Mouse (Mus musculus): Measurements from ENCODE around the gene Gm1604a. TPM values are rescaled to one million over a fixed set of nuclear protein-coding genes. Genes with fewer than 3 reads are reported as not detected.
A peak's percentile ranks its signal among the peaks of the same experiment; 100 is the strongest.
"Not testable (repeated sequence)": the region's sequence is repeated elsewhere in the genome, so short reads cannot be mapped to it uniquely, and the experiment has no call there.

Gene Gm1604a
- polyA plus RNA-seq, 1 experiment from 2014 or later: not detected

DNA sequence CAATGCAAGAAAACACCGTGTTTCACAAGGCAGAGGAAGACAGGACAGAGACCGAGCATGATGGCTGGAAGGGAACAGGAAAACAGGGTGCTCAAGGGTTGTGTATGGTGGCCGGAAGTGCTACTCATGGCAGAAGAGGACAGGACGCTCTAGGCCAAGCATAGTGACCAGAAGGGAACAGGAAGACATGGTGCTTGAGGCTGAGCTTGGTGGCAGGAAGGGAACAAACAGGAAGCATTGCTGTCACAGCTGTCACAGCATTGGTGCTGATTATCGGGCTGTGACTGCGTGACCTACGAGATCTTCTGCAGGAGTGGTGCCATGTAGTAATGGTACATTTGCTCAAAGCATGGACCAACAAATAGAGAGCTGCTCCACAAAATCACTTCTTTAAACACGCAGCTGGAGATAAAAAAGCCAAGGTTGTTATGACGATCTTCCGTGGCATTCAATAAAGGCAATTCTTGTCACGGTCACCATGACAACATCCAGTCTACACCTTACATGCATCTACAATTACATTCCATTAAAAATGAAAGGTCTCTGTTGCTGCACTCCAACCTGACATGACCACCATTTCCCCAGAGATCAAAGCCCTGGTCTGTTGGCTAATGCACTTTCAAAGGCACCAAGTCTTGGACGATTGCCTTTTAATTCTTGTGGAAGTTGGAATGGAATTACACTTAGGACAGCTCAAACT is 60.3 kb downstream of the Gm1604a start:
- ATAC-seq (replicated peaks; ENCODE audit: low FRiP score); H3K4me3 ChIP-seq (ENCODE audit: low read depth, low read length); H3K9ac ChIP-seq (ENCODE audit: low read length); DNase-seq (ENCODE audit: low spot score); H3K27ac ChIP-seq (ENCODE audit: low read depth, low read length); H3K9me3 ChIP-seq (ENCODE audit: control insufficient read depth, low read length); H3K36me3 ChIP-seq (ENCODE audit: control insufficient read depth, insufficient read depth, low read length); H3K4me2 ChIP-seq (ENCODE audit: low read depth, low read length, severe bottlenecking); H3K27me3 ChIP-seq (ENCODE audit: control insufficient read depth, insufficient read depth, low read length); H3K4me1 ChIP-seq (replicated peaks; ENCODE audit: control insufficient read depth, insufficient read depth, low read length): not testable (repeated sequence)
- no CpG with 5 or more reads among the region's 12 CpGs for WGBS

DNA sequence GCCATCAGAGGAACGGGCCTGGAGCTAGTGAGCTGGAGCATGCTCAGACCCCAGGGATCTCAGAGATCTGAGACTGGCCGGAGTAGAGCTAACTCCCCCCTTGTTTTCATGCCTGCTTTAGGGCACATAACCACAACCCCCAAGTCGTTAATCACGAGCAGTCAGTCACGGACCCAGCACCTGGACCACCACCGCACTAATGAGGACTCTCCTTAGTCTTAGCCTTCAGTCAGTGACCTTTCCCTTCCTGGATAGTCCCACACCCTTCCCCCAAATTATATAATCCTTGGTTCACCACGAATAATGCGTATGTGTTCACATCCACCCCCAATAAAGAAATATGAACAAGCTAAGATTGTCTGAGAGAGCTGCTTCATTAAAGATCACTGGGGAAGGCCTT is 61.5 kb downstream of the Gm1604a start:
- DNase-seq (ENCODE audit: low spot score): peak; percentile 33
- not testable (repeated sequence) for H3K27ac ChIP-seq (ENCODE audit: low read depth, low read length); H3K4me3 ChIP-seq (ENCODE audit: low read depth, low read length); ATAC-seq (replicated peaks; ENCODE audit: low FRiP score); H3K9ac ChIP-seq (ENCODE audit: low read length); H3K4me2 ChIP-seq (ENCODE audit: low read depth, low read length, severe bottlenecking); H3K4me1 ChIP-seq (replicated peaks; ENCODE audit: control insufficient read depth, insufficient read depth, low read length); H3K27me3 ChIP-seq (ENCODE audit: control insufficient read depth, insufficient read depth, low read length); H3K36me3 ChIP-seq (ENCODE audit: control insufficient read depth, insufficient read depth, low read length); H3K9me3 ChIP-seq (ENCODE audit: control insufficient read depth, low read length)
- 64% methylated on average over 4 of the region's 8 CpGs for WGBS

DNA sequence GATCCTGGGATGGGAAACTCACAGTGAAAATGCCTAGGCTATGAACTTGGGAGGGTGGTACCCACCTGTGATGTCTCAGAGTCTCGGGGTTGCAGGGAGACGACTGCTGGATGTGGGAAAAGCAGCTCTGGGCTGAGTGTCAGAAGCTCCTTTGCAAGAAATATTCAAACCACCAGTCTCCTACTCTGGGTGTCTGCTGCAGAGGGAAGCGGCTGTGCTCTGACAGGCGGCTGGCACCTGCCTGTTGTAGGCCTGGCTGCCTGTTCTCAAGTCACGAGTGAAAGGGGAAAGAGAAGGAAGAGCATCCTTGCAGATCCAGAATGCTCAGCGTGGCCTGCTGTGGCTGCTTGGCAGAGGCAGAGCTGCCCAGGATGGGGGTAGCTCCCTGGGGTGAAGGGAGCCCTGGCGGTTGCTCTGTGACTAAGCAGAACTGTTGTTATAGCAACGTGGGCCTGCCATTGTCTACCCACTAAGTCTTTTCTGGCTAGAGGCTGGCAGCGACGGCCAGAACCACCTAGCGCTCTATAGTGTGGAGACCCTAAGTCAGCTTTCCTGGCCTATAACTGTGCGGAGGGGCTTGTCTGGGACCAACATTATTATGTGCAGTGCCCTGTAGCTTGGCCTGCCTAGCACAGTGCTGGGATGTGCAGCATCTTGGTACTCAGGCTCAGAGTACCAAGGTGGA is 72.6 kb downstream of the Gm1604a start:
- not testable (repeated sequence) for H3K27ac ChIP-seq (ENCODE audit: low read depth, low read length); H3K4me2 ChIP-seq (ENCODE audit: low read depth, low read length, severe bottlenecking); DNase-seq (ENCODE audit: low spot score); H3K4me3 ChIP-seq (ENCODE audit: low read depth, low read length); H3K4me1 ChIP-seq (replicated peaks; ENCODE audit: control insufficient read depth, insufficient read depth, low read length); H3K9ac ChIP-seq (ENCODE audit: low read length); H3K9me3 ChIP-seq (ENCODE audit: control insufficient read depth, low read length); H3K36me3 ChIP-seq (ENCODE audit: control insufficient read depth, insufficient read depth, low read length); H3K27me3 ChIP-seq (ENCODE audit: control insufficient read depth, insufficient read depth, low read length)
- ATAC-seq (replicated peaks; ENCODE audit: low FRiP score): peak; percentile 66
- no CpG with 5 or more reads among the region's 12 CpGs for WGBS

DNA sequence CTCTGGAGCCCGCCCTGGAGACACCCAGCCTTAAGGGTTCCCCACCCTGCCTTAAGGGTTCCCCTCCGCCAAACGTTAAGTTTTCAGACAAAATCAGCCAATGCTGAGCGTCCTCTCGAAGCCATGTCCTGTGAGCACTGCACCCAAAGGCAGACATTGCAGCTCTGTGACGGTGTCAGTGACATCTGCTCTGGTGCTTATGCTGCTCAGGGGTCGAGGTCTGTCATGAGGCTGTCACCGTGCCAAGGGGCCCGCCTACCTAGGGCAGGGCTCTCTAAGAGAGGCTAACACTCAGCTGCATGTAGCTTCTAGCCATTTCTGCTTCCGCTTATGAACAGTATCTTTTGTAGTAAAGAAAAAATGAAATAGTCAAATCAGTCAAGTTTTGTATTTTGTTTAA is 73.7 kb downstream of the Gm1604a start:
- WGBS: 74% methylated on average over 5 of the region's 10 CpGs
- not testable (repeated sequence) for H3K9me3 ChIP-seq (ENCODE audit: control insufficient read depth, low read length); H3K4me1 ChIP-seq (replicated peaks; ENCODE audit: control insufficient read depth, insufficient read depth, low read length); H3K9ac ChIP-seq (ENCODE audit: low read length); H3K4me2 ChIP-seq (ENCODE audit: low read depth, low read length, severe bottlenecking); H3K27me3 ChIP-seq (ENCODE audit: control insufficient read depth, insufficient read depth, low read length); ATAC-seq (replicated peaks; ENCODE audit: low FRiP score); H3K36me3 ChIP-seq (ENCODE audit: control insufficient read depth, insufficient read depth, low read length); H3K4me3 ChIP-seq (ENCODE audit: low read depth, low read length); H3K27ac ChIP-seq (ENCODE audit: low read depth, low read length); DNase-seq (ENCODE audit: low spot score)

DNA sequence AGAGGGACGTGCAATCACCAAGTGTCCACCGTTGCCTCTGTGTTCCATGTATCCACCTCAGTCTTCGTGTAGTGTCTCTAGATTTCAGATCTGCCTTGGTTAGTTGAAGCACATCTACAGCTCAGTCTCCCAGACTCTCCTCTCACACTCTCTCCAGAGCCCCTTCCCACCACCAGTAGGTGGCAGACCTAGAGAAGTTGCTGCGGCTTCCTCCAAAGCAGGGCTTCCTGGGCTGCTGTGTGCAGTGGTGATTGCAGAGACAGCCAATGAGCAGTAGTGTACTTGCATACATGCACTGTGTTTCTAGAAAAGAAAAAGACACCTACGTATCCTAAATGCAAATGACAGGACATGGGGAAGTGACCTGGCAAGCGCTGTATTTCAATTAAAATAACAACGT is 77.6 kb downstream of the Gm1604a start:
- H3K27ac ChIP-seq (ENCODE audit: low read depth, low read length); H3K4me3 ChIP-seq (ENCODE audit: low read depth, low read length); H3K4me1 ChIP-seq (replicated peaks; ENCODE audit: control insufficient read depth, insufficient read depth, low read length); H3K9ac ChIP-seq (ENCODE audit: low read length); H3K36me3 ChIP-seq (ENCODE audit: control insufficient read depth, insufficient read depth, low read length); H3K27me3 ChIP-seq (ENCODE audit: control insufficient read depth, insufficient read depth, low read length); DNase-seq (ENCODE audit: low spot score); H3K9me3 ChIP-seq (ENCODE audit: control insufficient read depth, low read length); H3K4me2 ChIP-seq (ENCODE audit: low read depth, low read length, severe bottlenecking): not testable (repeated sequence)
- ATAC-seq (replicated peaks; ENCODE audit: low FRiP score): 0 out of 2 replicates have a peak, but pooled peaks have one; percentile 21
- WGBS: no CpG with 5 or more reads among the region's 7 CpGs

DNA sequence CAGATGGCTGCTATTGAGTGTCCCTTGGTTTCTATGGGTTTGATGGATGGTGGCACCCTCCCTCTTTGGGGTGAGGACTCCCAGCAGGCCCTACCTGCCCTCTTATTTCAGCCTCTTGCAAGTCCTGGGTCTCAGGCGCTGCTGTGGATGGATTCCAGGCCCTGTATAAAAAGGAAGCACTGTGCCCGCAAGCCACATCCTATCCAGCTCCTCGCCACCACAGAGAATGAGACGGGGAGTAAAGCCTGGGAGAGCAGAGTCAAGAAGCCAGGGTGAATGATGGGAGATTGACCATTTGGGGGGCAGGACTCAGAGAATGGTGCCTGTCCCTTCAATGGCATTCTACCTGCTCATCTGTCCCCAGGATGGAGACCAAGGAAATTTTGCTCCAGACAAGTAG is 86.3 kb downstream of the Gm1604a start:
- WGBS: 94% methylated on average over 2 of the region's 4 CpGs
- not testable (repeated sequence) for H3K4me3 ChIP-seq (ENCODE audit: low read depth, low read length); ATAC-seq (replicated peaks; ENCODE audit: low FRiP score); H3K4me1 ChIP-seq (replicated peaks; ENCODE audit: control insufficient read depth, insufficient read depth, low read length); H3K27ac ChIP-seq (ENCODE audit: low read depth, low read length); H3K4me2 ChIP-seq (ENCODE audit: low read depth, low read length, severe bottlenecking); H3K27me3 ChIP-seq (ENCODE audit: control insufficient read depth, insufficient read depth, low read length); DNase-seq (ENCODE audit: low spot score); H3K36me3 ChIP-seq (ENCODE audit: control insufficient read depth, insufficient read depth, low read length); H3K9ac ChIP-seq (ENCODE audit: low read length); H3K9me3 ChIP-seq (ENCODE audit: control insufficient read depth, low read length)

DNA sequence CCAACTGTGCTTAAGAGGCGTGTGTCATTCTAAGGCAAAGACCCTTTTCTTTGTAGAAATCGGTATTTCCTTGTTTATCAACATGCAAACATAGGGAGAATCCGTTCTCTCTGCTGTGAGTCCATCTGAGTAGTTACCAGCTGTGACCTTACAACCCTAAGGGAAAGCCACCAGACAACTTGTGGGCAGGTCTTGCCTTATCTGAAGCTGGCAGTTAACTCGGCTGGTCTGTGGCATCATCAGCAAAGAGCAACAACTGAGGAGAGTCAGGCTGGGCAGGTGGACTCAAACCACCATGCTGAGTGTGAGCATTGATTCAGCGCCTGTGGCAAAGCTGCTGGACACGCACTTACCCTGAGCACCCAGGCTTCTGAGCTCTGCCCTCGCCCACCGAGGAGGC is 90.9 kb downstream of the Gm1604a start:
- not testable (repeated sequence) for H3K4me3 ChIP-seq (ENCODE audit: low read depth, low read length); H3K9ac ChIP-seq (ENCODE audit: low read length); H3K36me3 ChIP-seq (ENCODE audit: control insufficient read depth, insufficient read depth, low read length); ATAC-seq (replicated peaks; ENCODE audit: low FRiP score); H3K27me3 ChIP-seq (ENCODE audit: control insufficient read depth, insufficient read depth, low read length); DNase-seq (ENCODE audit: low spot score); H3K27ac ChIP-seq (ENCODE audit: low read depth, low read length); H3K4me1 ChIP-seq (replicated peaks; ENCODE audit: control insufficient read depth, insufficient read depth, low read length); H3K4me2 ChIP-seq (ENCODE audit: low read depth, low read length, severe bottlenecking); H3K9me3 ChIP-seq (ENCODE audit: control insufficient read depth, low read length)
- 81% methylated on average over 6 of the region's 8 CpGs for WGBS

DNA sequence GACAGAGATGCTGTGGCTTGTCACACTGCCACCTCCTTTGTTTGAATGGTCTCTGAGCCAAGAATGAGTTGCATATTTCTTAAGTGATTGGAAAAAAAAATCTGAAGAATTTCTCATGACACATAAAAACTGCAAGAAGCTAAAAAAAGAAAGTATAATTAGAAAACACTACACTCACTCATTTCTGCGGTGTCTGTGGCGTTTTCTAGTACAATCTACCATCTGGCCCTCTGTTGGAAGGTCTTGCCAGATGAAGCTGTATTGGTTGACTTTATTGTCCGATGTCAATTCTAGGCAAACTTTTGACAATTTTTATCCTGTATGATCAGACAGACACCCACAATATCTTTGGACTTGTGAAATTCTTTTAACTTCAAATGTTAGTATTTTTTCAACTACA is 95.5 kb downstream of the Gm1604a start:
- not testable (repeated sequence) for H3K4me2 ChIP-seq (ENCODE audit: low read depth, low read length, severe bottlenecking); H3K27me3 ChIP-seq (ENCODE audit: control insufficient read depth, insufficient read depth, low read length); H3K9me3 ChIP-seq (ENCODE audit: control insufficient read depth, low read length); H3K4me3 ChIP-seq (ENCODE audit: low read depth, low read length); H3K36me3 ChIP-seq (ENCODE audit: control insufficient read depth, insufficient read depth, low read length); ATAC-seq (replicated peaks; ENCODE audit: low FRiP score); DNase-seq (ENCODE audit: low spot score); H3K9ac ChIP-seq (ENCODE audit: low read length); H3K27ac ChIP-seq (ENCODE audit: low read depth, low read length); H3K4me1 ChIP-seq (replicated peaks; ENCODE audit: control insufficient read depth, insufficient read depth, low read length)
- WGBS: 95% methylated on average over 3 of the region's 3 CpGs

DNA sequence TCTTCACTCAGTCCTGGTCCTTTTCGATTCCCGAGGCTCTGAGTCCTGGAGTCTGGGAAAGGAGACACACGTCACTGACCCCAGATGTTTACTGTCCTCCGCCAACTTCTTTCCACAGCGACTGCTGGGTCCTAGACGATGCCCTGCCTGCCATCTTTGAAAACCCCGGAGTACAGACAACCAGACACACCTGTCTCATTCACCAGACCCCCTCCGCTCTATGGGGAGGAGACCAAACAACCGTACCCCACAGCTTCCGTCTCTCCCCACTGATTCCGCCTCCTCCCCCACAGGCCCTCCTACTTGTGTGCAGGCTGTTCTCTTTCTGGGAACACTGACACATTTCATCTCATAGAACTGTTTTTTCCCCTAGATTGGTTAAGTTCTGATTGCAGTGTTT is 97.2 kb downstream of the Gm1604a start:
- not testable (repeated sequence) for H3K4me2 ChIP-seq (ENCODE audit: low read depth, low read length, severe bottlenecking); H3K4me3 ChIP-seq (ENCODE audit: low read depth, low read length); H3K9me3 ChIP-seq (ENCODE audit: control insufficient read depth, low read length); H3K9ac ChIP-seq (ENCODE audit: low read length); H3K27me3 ChIP-seq (ENCODE audit: control insufficient read depth, insufficient read depth, low read length); H3K36me3 ChIP-seq (ENCODE audit: control insufficient read depth, insufficient read depth, low read length); H3K27ac ChIP-seq (ENCODE audit: low read depth, low read length); H3K4me1 ChIP-seq (replicated peaks; ENCODE audit: control insufficient read depth, insufficient read depth, low read length); DNase-seq (ENCODE audit: low spot score); ATAC-seq (replicated peaks; ENCODE audit: low FRiP score)
- WGBS: 89% methylated on average over 11 of the region's 11 CpGs
